Mouse (Mus musculus) midbrain, postnatal 0 days (tissue): ENCODE measurements at regions not wholly inside any gene's neighbourhood (a gene's known extent, or its start where the extent isn't known, plus 50 kb on each side); places are given as distances from the start of the nearest gene placed in this dataset.

Experiments
- ATAC-seq: fragments of 200-750 bp; cut with Nextera tagmentation; 2 replicates; pipeline ENCODE4 v1.8.0; 2017; ENCODE audit warnings: moderate number of reproducible peaks, mild to moderate bottlenecking, moderate TSS enrichment, moderate library complexity; ENCODE audit not compliant: low FRiP score
- DNase-seq: peaks from one replicate; pipeline ENCODE4 v3.0.0-alpha.2; 2015; ENCODE audit warnings: low spot score
- H3K27ac ChIP-seq: fragments of 300-500 bp; sonication (generic); 2 replicates; pipeline ENCODE4 v1.5.1; 2014; ENCODE audit warnings: low read depth, mild to moderate bottlenecking, low read length, mixed read lengths
- H3K27me3 ChIP-seq: fragments of 300-500 bp; sonication (generic); 2 replicates; pipeline ENCODE4 v1.6.1; 2014; ENCODE audit warnings: low read length, control low read depth, mixed read lengths; ENCODE audit not compliant: insufficient read depth
- H3K36me3 ChIP-seq: fragments of 300-500 bp; sonication (generic); 2 replicates; pipeline ENCODE4 v1.6.1; 2014; ENCODE audit warnings: low read length, control low read depth, mixed read lengths; ENCODE audit not compliant: insufficient read depth
- H3K4me1 ChIP-seq: fragments of 300-500 bp; sonication (generic); 2 replicates; pipeline ENCODE4 v1.6.1; 2014; ENCODE audit warnings: mild to moderate bottlenecking, control low read depth, antibody characterized with exemption, low read length, mixed read lengths; ENCODE audit not compliant: insufficient read depth
- H3K4me2 ChIP-seq: fragments of 300-500 bp; sonication (generic); 2 replicates; pipeline ENCODE4 v1.6.1; 2014; ENCODE audit warnings: low read depth, mild to moderate bottlenecking, low read length, mixed read lengths; ENCODE audit not compliant: poor library complexity, severe bottlenecking
- H3K4me3 ChIP-seq: fragments of 300-500 bp; sonication (generic); 2 replicates; pipeline ENCODE4 v1.5.1; 2014; ENCODE audit warnings: low read depth, mild to moderate bottlenecking, low read length, moderate library complexity
- H3K9ac ChIP-seq: fragments of 300-500 bp; sonication (generic); replicated peaks from 2 replicates; pipeline ENCODE4 v1.6.1; 2014; ENCODE audit warnings: mild to moderate bottlenecking, low read length, moderate library complexity, mixed read lengths; ENCODE audit not compliant: poor library complexity, severe bottlenecking
- H3K9me3 ChIP-seq: fragments of 300-500 bp; sonication (generic); 2 replicates; pipeline ENCODE4 v1.6.1; 2016; ENCODE audit warnings: low read length, control low read depth
- CTCF ChIP-seq: IDR thresholded peaks from 2 replicates; pipeline ENCODE4 v1.5.1; 2016; ENCODE audit warnings: antibody characterized with exemption, mild to moderate bottlenecking
- WGBS: fragments of 180-500 bp; shearing (Covaris S2); extraction: QIAGEN DNeasy Blood & Tissue Kit; methylation state at CpG from one replicate; pipeline ENCODE4 v1.1.7; 2014; 5-methylcytosine and 5-hydroxymethylcytosine counted together

GRCm38 (mm10) chr2:75754606-75755005 lies 50.2 kb upstream of the Nfe2l2 start:
- H3K9ac ChIP-seq, result no peak overlapping the region
- no peak for TF ChIP-seq CTCF
- no peaks in the 10 kb centered on the region for H3K9me3 ChIP-seq
- H3K4me1 ChIP-seq, result no peaks in the 10 kb centered on the region
- H3K27me3 ChIP-seq, result no peaks in the 10 kb centered on the region
- no peak overlapping the region for H3K4me3 ChIP-seq
- DNase-seq (no peak), ATAC-seq (no peak)
- no peaks in the 10 kb centered on the region for H3K36me3 ChIP-seq
- 77% methylated on average over 7 of the region's 7 CpGs for WGBS
- no peak overlapping the region for H3K27ac ChIP-seq
- no peak overlapping the region for H3K4me2 ChIP-seq
